Mouse (Mus musculus) megakaryocyte, embryonic 14.5 days (primary cell): ENCODE results near the gene Ecpas.

ENCODE experiments used
- FLI1 ChIP-seq: IDR thresholded peaks from 2 replicates; pipeline ENCODE4 v1.6.1; 2012; ENCODE audit warnings: low read length, inconsistent platforms, mixed read lengths
- GATA1 ChIP-seq: IDR thresholded peaks from 3 replicates; pipeline ENCODE4 v1.6.1; 2012; ENCODE audit warnings: mixed read lengths, low read length, inconsistent platforms, borderline replicate concordance

DNA sequence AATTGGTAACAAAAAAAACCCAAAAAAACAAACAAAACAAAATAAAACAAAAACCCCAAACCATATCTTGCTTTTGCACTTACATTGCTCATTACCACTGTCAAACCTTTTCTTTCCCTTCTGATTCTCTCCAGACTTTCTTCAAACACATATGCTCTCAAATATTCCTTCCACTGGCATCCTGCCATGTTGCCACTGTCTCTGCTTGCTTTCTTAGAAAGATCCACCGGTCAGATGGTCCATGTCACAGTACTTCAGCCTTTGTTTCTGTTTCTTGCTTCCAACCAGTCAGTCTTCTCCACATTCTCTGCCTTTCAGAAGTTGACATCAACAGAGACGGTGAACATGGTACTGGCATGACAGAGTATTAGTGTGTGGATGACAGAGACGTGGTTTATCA, 125.9 kb downstream of the Ecpas start:
- TF ChIP-seq GATA1 = no peak
- TF ChIP-seq FLI1 = no peak
